Mouse (Mus musculus) cerebellum, postnatal 36 days (tissue): ENCODE results near the gene Ccdc14.
A peak's percentile ranks its signal among the peaks of the same experiment; 100 is the strongest.
"Not testable (repeated sequence)": the region's sequence is repeated elsewhere in the genome, so short reads cannot be mapped to it uniquely, and the experiment has no call there.

Experiments
- DNase-seq, 2 experiments: peaks; one replicate each; pipeline ENCODE4 v3.0.0; 2021 to 2022; ENCODE audit warnings: mixed read lengths in 2 of 2

Ccdc14 gene

DNA sequence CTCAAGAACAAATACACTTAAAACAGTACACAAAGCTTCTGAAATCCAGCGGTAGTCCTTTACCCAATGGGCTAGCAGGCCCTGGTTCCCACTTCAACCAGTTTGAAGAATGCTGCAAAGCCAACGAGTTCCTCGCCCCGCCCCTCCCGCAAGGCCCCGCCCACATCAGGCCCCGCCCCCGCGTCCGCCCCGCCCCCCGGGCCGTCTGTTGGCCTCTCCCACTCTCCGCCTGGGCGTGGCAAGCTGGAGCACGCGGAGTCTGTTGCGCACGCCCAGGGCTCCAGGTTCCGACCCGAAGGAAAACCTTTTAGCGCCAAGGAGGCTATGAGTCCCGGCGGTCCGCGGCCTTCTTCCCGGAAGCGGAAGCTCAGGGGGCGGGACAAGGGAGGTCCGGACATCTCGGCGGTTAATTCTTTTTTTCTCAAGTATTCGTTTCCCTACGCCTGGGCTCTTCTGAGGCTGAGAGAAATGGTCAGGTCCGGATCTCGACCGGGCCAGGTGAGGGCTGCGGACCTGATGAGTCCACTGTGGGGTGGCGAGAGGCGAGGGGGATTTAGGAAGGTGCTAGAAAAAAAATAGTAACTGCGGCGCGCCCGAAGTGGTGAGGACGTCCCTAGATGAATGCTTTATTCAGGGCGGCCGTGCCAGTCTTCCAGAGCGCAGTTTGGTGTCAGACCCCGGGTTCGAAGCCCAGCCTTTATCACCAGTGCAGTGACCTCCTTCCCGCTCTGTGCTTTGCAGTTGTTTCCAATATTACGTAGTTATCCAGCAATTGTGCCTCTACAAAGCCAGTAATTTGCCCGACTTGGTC is at the start of gene Ccdc14:
Ccdc14 (plus strand) TSS at position 283 of the 811 bp plus-strand sequence.
- peak; percentile 76 to 79 for DNase-seq

DNA sequence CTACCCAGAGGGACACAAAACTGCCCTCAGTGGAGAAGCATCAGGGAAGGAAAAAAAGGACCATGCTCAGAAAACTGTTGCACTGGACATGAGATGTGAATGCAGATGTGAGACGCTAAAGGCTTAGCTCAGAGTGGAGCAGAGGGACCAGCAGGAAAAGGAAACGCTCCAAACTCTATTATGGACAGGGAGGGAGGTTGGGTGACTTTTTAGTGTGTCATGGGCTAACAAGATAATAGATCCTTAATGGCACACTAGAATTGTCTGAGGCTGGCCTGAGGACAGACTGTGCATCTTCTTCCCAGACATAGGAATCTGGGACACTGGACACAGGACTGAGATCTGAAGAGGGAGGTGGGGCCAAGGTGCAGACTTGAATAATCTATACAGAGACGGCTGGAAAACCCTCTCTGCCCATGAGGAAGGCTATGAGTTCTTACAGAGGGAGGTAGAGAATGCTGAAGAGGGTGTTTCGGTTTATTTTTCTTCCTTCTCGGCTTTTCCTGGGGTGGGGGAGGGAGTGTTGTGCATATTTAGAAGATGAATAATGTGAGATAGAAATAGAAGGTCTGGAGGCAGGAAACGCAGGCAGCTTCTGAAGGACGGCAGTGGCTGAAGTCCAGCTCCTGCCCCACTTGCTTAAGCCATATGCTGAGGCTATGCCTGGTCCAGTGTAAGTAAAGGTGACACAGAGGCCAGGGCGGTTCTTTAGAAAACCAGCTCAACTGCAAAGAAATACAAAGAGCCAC is 46.7 kb upstream of the Ccdc14 start:
- DNase-seq, result no peak

DNA sequence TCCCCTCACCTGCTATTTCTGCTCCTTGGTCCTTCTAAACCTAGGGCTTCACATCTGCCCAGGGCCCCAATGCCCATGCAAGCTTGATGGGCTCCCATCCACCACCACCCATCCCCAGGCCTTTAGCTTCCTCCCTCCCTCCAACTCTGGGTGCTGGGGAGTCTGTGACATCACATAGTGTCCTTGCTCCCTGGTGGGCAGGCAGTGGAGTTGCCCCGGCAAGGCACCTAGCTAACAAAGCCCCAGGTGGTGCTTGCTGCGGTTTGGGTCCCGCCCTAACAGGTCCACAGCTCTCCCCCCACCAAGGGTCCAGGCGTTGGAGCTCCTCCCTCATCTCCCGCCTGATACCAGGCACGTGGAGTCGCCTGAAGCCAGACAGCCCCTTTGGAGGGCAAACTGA is 40.8 kb upstream of the Ccdc14 start, which contains the start of gene Ropn1:
Ropn1 (plus strand) TSS at position 301 of the 400 bp plus-strand sequence.
- DNase-seq, result no peak

DNA sequence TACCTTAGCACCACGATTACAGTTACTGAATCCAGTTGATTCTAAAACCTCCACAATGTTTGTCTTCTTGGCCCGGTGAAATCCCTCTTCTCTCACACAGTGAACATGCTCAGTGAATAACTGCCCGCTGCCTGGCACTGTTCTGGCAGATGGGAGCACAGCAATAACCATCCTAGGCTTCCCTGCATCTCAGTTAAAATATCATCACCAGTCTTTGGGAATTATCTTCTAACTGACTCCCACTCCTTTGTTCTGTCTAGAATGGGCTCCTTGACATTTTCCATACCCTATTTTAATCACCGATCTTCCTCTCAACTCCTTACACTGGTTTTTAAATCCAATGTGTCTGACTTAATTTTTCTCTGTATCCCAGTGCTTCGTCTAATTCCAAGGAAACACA is 37.4 kb upstream of the Ccdc14 start:
- no peak for DNase-seq

DNA sequence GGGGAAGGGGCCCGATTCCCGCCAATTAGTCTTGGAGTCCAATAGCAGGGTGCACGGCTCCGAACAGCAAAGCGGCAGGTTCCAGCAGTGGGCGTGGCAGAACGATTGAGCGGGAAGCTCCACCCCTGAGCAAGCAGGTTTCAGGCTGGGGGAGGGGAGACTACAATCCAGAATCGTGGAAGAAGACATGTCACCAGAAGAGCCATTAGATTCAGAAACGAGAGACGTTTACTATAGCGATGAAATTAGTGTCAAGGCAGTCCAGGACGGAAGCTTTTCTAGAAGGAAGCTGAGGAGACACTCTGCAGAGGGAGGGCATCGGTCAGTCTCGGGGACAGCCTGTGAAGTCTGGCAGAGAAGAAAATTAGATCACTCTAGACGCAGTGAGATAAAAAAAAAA is 32.9 kb upstream of the Ccdc14 start:
- DNase-seq, result peak in 1 of 2 experiments; percentile 3

DNA sequence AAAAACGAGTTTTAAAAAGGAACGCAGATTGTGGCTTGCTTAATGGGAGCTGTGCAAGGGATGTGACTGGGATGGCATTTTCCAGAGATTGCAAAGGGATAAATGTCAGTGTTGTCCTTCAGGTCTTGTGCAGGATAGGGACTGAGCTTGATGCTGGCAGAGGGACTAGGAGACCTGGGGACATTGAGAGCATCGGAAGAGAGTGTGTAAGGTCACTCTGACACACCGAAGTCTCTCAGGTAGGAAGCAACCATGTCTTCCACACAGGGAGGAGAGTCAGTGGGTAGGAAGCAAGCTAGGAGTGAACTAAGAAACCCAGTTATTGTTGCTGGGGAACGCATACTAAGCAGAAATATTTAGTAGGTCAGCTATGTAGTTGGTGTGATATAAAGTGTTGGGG is 32.4 kb upstream of the Ccdc14 start:
- no peak for DNase-seq

DNA sequence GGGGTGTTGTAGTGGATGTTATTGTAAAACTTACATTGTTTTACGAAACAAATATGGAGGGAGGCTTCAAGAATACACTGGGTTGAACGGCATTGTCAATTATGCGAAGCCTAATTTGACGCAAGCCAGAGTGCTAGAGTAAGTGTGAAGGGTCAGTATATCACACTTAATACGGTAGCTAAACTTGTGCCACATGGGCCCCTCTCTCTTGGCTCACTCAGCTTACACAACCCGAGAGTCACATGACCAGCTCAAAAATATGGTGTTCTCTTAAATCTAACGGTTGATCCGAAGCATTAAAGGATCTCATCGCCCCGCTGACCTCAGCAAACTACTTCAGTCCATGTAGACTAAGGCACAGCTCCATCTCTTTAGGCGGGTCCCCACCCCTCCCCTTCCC is 32.0 kb upstream of the Ccdc14 start:
- DNase-seq, result no peak

DNA sequence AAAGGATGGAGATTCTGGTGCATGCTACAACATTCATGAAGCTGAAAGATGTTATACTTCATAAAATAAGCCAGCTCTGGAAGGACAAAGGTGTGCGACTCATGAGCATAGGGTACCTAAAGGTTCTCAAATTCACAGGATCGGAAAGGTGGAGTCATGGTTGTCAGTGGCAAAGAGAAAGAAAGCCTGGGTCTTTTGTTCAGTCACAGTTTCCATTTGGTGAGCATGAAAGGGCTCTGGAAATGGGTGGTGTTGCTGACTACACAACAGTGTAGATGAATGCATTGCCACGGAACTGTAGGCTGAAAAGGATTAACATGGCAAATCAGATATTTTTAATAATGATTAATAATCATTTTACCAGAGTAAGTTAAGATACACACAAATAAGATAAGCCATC is 25.9 kb upstream of the Ccdc14 start:
- no peak for DNase-seq

DNA sequence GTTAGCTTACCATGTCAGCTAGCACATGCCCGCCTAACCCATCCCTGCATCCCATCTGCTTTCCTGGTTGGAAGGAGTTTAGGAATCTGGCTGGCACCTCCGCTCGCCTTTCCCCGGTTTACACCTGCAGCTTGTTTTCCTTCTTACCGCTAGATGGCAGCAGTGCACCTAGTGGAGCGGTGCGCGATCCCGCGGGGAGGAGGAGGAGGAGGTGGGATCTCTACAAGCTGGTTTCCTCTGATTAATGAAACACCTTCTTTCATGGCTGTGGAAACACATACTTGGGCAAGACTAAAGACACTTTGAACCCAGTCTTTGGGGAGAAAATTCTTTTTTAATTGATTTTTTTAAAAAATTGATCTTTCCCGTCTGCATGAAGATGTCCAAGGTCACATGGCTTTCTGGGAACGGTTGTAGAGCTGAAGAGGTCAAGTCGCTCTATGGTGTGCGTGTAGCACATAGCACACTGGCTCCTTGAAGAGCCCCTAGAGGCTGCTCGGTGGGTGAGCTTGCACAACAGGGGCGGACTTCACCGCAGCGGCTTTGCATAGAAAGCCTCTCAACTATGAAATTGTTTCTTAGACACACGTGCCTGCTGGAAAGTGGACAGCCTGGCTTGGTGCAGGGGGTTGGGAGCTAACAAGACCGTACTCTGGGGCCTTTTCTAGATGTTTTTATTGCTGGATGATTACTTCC is 23.2 kb upstream of the Ccdc14 start:
- DNase-seq, result peak; percentile 69

DNA sequence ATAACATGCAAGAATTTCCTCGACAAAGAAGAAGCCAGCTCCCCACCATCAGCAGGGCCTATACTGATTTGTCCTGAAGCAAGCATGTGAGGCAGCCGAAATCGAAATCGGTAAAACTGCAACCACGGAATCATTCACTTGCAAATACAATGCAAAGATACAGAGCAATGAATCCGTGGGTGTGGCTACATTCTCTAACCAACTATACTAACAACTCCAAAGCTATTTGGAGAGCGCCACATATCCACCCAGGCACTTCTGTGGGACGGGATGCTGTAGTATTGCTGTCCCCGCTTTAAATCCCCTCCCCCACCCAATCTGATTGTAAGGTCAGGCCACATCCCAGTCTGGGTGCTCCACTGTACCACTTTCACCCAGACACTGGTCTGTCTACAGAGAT is 22.1 kb upstream of the Ccdc14 start:
- no peak for DNase-seq

DNA sequence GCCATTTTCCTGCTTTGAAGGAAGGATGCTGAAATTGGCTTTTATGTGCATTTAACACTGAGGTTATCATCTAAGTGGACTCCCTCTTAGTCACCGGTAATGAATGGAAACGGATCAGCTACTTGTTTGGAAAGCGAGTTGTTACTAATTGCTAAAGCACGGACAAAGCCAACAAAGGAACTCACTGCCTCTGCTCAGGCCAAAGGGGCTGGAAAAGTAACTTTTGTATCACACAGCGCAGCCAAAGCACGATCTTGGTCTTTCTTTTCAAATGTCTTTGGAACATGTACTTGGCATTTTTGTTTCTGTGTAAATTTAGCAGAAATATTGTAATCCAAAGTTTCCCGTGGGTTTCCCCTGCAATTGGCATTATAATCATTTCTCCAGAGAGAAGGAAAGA is 18.4 kb upstream of the Ccdc14 start:
- DNase-seq, result no peak

DNA sequence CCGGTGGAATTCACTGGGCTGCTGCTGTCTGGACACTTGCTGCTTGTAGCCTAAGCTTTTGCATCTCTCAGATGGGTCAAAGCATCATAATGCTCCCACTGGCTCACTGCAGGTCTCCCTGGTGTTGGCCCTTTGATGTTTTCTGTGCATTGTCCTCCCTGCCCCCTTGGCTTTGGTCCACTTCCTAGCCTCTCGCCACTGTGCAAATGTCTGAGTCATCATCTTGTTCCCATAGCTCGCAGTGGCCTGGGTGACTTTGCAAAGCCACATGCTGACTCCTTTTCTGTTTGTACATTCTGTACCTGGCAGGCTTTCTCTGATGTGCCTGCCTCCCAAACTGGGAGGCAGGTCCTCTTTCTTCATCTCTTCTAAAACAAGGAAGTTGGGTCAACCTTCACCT is 17.6 kb upstream of the Ccdc14 start:
- DNase-seq, result no peak

DNA sequence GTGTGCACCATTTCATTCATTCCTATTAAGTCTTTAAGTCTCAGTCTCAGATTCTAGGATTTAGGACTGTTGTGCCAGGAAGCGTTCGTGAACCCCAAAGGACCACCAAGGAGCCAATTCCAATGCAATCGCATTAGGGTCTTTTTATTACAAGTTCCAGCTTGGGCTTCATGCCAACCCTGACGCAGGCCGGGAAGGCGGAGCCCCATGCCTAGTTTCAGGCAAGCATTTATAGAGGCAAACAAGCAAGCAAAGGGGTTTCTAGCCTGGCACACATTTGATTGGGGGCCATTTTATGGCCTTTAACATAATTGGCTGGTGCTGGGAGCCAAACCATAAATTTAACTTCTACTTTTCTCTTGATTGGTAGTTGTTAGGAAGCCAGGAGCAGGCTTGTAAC is 16.1 kb upstream of the Ccdc14 start:
- DNase-seq, result no peak

DNA sequence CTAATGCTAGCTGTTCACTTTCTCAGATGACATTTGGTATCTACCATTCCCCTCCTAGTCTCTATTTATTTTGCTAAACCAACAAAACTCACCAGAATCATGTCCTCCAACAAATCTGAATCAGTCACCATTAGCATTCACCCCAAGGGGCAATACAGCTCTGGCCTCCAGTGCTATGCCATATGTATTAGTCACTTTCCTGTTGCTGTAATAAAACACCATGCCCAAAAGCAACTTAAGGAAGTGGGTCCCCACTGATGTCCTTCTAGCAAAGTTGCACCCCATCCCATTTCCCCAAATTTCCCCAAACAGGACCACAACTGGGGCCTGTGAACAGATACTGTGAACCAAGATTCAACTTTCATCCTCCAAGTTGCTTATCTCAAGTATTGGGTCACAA is 8.6 kb upstream of the Ccdc14 start:
- DNase-seq, result no peak

DNA sequence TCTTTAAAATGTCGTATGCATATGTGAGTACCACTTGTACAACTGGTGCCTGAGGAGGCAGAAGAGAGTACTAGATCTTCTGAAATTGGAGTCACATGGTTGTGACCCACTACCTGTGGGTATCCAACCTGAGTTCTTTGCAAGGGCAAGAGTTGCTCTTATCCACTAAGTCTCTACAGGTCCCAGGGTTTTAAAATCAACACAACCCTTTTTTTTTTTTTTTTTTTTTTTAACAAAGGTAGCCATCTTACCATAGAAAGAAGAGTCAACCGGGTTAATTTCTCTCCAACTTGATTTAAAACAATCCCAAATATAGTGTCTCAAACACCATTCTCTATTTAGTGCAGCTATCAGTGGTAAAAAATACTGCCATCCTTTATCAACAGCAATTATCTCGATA is 537 bp upstream of the Ccdc14 start:
- DNase-seq, result no peak

DNA sequence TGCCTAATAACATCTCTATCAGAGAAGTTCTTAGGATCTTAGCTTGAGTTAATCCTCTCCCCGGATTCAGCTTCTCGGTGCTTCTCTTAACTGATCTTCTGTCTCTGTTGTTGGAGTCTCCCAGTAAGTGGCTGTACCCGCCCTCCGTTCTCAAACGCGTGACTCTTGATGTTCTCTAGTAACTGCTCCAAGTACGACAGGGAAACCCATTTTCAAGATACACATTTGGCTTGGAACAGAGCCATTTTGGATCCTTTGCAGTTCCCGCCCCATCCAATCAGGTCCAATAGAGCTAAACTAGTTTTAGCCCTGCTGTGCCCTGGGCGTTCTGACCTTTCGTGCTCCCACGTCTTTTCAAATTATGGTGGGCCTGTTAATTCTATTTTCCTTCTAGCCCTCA is 740 bp downstream of the Ccdc14 start:
- DNase-seq, result peak in 1 of 2 experiments; percentile 9

DNA sequence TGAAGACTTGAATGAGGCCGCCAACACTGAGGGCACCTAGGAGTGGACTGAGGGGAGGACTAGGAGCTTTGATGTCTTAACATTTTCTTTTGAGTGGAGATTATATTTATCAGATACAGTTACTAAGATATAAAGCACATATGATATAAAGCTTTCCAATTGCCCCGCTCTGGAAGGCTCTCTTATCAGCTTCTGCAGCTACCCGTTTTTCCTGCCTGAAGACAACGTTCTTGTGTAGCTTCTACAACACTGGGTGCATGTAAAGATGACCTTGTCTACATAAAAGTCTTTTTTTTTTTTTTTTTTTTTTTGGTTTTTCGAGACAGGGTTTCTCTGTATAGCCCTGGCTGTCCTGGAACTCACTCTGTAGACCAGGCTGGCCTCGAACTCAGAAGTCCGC is 4.1 kb downstream of the Ccdc14 start:
- no peak for DNase-seq

DNA sequence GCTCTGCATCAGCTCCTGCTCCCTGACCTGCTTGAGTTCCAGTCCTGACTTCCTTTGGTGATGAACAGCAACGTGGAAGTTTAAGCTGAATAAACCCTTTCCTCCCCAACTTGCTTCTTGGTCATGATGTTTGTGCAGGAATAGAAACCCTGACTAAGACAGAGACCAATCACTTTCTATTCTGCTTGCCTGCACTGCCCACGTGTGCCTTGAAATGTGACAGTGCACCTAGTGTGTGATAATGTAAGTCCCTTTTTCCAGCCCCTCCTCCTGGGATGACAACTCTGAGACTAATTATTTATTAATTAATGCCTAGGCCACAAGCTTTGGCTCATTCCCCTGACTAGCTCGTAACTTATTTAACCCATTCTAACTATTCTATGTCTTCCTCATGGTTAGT is 8.3 kb downstream of the Ccdc14 start:
- not testable (repeated sequence) for DNase-seq

DNA sequence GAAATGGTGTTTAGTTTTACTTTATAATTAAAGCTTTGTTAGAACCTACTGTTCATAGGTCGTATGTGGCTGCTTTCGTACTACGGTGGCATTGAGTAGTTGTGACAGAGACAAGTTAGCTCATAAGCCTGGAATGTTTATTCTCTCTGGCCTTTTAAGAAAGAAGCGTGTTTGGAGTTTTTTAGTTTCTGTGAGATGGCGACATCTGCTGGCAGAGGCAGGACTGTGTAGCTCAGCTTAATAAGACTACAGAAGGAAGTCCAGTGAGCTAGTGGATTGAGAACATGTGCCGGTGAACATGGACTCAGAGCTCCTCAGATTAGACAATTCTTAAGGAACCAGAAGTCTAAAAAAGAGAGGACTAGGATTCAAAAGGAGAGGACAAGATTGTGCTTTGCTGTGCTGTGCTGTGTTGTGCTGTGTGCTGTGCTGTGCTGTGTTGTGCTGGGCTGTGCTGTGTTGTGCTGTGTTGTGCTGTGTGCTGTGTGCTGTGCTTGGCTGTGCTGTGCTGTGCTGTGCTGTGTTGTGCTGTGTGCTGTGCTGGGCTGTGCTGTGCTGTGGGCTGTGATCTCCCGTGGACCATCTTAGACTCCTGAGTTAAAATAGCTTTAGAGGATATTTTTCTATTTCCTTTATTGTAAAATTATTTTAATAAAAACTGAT is 9.9 kb downstream of the Ccdc14 start:
- peak; percentile 65 to 75 for DNase-seq

DNA sequence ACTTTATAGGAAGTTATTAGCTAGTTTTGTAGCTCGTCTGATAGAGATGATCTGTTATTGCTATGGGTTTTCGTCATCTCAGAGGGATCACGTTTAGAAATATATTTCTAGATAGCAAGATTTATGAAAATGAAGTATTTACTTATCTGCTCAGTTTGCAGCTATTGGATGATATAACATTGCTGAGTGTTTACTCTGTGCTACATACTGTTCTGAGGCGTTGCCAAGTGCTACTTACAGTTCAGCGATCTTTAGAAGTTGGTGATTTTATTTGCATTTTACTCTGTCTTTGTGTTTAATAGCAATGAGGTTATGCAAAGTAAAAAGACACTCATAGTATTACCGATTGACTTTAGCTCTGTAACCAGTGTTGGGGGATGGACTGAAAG is 10.4 kb downstream of the Ccdc14 start:
- no peak for DNase-seq

DNA sequence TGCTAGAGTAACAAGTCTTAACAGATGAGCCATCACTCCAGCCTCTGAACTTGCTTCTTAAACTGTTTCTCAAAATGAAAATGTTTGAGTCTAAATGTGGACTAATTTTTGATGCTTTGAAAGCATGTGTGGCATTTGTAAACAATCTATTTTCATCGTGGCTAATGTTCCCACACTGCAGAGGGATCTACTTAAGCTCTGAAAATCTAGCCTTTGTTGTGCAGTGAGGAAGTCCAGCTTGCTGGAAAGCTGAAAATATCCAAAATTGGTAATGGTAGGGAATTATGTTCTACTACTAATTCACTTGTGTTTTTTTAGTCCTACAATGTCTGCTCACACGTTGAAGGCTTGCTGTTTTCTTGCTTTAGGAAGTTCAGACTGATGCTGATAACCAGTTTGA is 15.6 kb downstream of the Ccdc14 start:
- DNase-seq, result no peak

DNA sequence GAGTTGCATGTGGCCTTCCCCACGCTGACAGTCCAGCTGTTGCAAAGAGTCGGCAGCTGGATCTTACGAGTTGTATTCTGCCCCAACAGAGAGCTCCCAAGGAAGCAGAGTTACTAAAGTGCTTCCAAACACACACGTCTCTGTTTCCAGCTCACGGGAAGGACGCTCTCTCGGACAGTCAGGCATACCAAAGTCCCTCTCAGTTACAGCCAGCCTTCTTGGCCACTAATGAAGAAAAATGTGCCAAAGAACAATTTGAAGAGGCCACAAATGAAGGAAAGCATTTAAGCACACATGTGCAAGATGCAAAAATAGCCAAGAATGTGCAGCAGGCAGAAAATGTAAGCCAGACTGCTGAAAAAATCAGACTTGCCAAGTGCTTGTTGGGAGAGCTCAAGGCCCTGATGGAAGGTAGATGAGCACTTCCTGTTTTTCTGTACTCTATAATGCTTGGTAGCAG is 16.1 kb downstream of the Ccdc14 start:
- no peak for DNase-seq

DNA sequence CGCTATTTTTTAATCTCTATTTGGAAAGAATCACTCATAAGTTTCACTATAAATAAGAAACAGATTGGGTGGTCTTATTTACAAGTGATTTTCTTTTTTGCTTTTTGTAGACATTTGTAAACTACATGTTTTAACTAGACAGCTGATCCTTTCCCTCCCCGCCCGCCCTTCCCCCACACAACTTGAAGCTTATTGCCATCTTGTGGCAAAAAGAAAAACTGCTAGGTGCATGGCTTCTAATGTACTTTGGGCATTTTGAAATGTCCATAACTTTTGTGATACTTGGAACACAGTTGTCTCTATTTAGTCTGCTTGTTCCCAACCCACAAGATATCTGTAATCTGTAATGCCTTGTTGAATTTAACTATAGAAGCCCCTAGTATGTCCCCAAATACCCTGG is 21.1 kb downstream of the Ccdc14 start:
- no peak for DNase-seq
